10 mouse cellular contexts compared by ENCODE assay signal in genomic region chr5:104432886-104433285, GRCm38 (mm10). TPM values are rescaled to one million over a fixed set of nuclear protein-coding genes. Genes with fewer than 3 reads are reported as not detected.
DNase-seq lines count a peak whose midpoint lies in the region; ATAC-seq and TF ChIP-seq lines count a peak whose summit lies in the region.
"Had no signal": no experiment of that assay in that cellular context is flagged by ENCODE, and none has a peak within 500 bp of the region (broad histone marks: within the 10 kb centered on the region; RNA-seq: fewer than 3 reads in every experiment).

No protein-coding gene starts in this region.

- no peaks in the 10 kb centered on the region; the same call in 1 of the 2 replicates for H3K4me1 ChIP-seq in cerebellum, adult 2 months (ENCODE audit: control insufficient read depth, insufficient read depth, low read length)
- no peaks in the 10 kb centered on the region for H3K4me1 ChIP-seq in heart, postnatal 0 days (ENCODE audit: control insufficient read depth, insufficient read depth)
- no peaks in the 10 kb centered on the region for H3K4me1 ChIP-seq in lung, postnatal 0 days (ENCODE audit: insufficient read depth, low read depth, low read length)
- H3K4me1 ChIP-seq: liver, embryonic 15.5 days had no signal

- no peaks in the 10 kb centered on the region for H3K36me3 ChIP-seq in heart, postnatal 0 days (replicated peaks; ENCODE audit: control insufficient read depth, insufficient read depth, low read length)
- no peaks in the 10 kb centered on the region for H3K36me3 ChIP-seq in lung, postnatal 0 days (ENCODE audit: insufficient read depth, low read length)
- H3K36me3 ChIP-seq: liver, embryonic 15.5 days had no signal

- no peaks in the 10 kb centered on the region for H3K27me3 ChIP-seq in cerebellum, adult 2 months (ENCODE audit: control insufficient read depth, insufficient read depth, low read length)
- H3K27me3 ChIP-seq in heart, postnatal 0 days (ENCODE audit: control insufficient read depth, insufficient read depth, low read length): no peaks in the 10 kb centered on the region
- H3K27me3 ChIP-seq in lung, postnatal 0 days (replicated peaks; ENCODE audit: insufficient read depth, low read length): no peaks in the 10 kb centered on the region
- H3K27me3 ChIP-seq: liver, embryonic 15.5 days had no signal

- no peak overlapping the region for H3K9ac ChIP-seq in heart, postnatal 0 days (replicated peaks; ENCODE audit: low read depth, low read length)
- no peak overlapping the region for H3K9ac ChIP-seq in lung, postnatal 0 days (replicated peaks; ENCODE audit: low read depth)
- H3K9ac ChIP-seq: liver, embryonic 15.5 days had no signal

- DNase-seq in cerebellum, postnatal 10 days: peak; percentile 50 to 53
- DNase-seq in cerebellum, adult 2 months: no peak
- peak; percentile 7 for DNase-seq in ovary, postnatal 14 days (ENCODE audit: low spot score)
- no peak for DNase-seq in ovary, postnatal 10 days (ENCODE audit: low spot score)
- DNase-seq in heart, postnatal 0 days (ENCODE audit: low spot score): peak; percentile 22
- peak; percentile 36 for DNase-seq in lung, postnatal 0 days (ENCODE audit: low spot score)
- no peak for DNase-seq in thymus, postnatal 36 days
- no peak for DNase-seq in liver

- no peak for TF ChIP-seq EP300 in heart, postnatal 0 days (IDR thresholded peaks at IDR 0.05; ENCODE audit: low read depth)
- no peak for TF ChIP-seq EP300 in lung, postnatal 0 days (IDR thresholded peaks at IDR 0.05)

- peak overlapping the region; percentile 16; the same call in 1 of the 2 replicates for H3K4me2 ChIP-seq in heart, postnatal 0 days (ENCODE audit: low read depth, low read length)
- H3K4me2 ChIP-seq in lung, postnatal 0 days (replicated peaks; ENCODE audit: low read depth, low read length): no peak overlapping the region
- H3K4me2 ChIP-seq: liver, embryonic 15.5 days had no signal

- WGBS in cerebellum, adult 2 months: 46% methylated on average over 12 of the region's 12 CpGs
- 27% methylated on average over 12 of the region's 12 CpGs for WGBS in heart, postnatal 0 days
- 31% methylated on average over 12 of the region's 12 CpGs for WGBS in lung, postnatal 0 days

- TF ChIP-seq POLR2A in cerebellum, adult 2 months (IDR thresholded peaks at IDR 0.05; ENCODE audit: borderline replicate concordance, insufficient read depth, low read length): no peak

- H3K27ac ChIP-seq in cerebellum, adult 2 months (ENCODE audit: insufficient read depth, low read length): no peak overlapping the region
- no peak overlapping the region for H3K27ac ChIP-seq in heart, postnatal 0 days (ENCODE audit: low read depth)
- H3K27ac ChIP-seq in lung, postnatal 0 days (ENCODE audit: low read length): no peak overlapping the region
- H3K27ac ChIP-seq: liver, embryonic 15.5 days had no signal

- TF ChIP-seq CTCF in cerebellum, adult 2 months (IDR thresholded peaks at IDR 0.05; ENCODE audit: borderline replicate concordance, insufficient read depth, low read depth, low read length): no peak
- TF ChIP-seq CTCF in heart, postnatal 0 days (IDR thresholded peaks at IDR 0.05; ENCODE audit: low read depth): peak; percentile 48
- TF ChIP-seq CTCF in lung, postnatal 0 days (IDR thresholded peaks at IDR 0.05): peak; percentile 57

- no peak; the same call in 1 of the 2 replicates for ATAC-seq in heart, postnatal 0 days (ENCODE audit: insufficient read depth, low read depth)
- no peak for ATAC-seq in lung, postnatal 0 days

- H3K4me3 ChIP-seq in cerebellum, adult 2 months (replicated peaks; ENCODE audit: insufficient read depth, low read depth, low read length): no peak overlapping the region
- no peak overlapping the region for H3K4me3 ChIP-seq in heart, postnatal 0 days (ENCODE audit: low read depth, low read length)
- H3K4me3 ChIP-seq in lung, postnatal 0 days (ENCODE audit: low read depth, low read length): no peak overlapping the region
- H3K4me3 ChIP-seq: erythroblast, embryonic 14.5 days; liver, embryonic 15.5 days had no signal

- no peaks in the 10 kb centered on the region for H3K9me3 ChIP-seq in heart, postnatal 0 days (replicated peaks; ENCODE audit: control insufficient read depth, low read length)
- no peaks in the 10 kb centered on the region for H3K9me3 ChIP-seq in lung, postnatal 0 days (ENCODE audit: low read length)
- H3K9me3 ChIP-seq: liver, embryonic 15.5 days had no signal

RNA-seq across cellular contexts. Expression of gene Spp1, which starts 2.0 kb away (rescaled TPM):
- polyA plus RNA-seq in cerebellum, adult 2 months (2012; rRNA removed): 121 and 154 TPM in 2 replicates
- total RNA-seq in heart, postnatal 0 days (2014; rRNA removed; ENCODE audit: low replicate concordance): 0.53 and 3.4 TPM in 2 replicates
- 11.2 and 34.8 TPM in 2 replicates for polyA plus RNA-seq in heart, postnatal 0 days (2015; fragmentation: Nextera tagmentation; extraction: Ambion mirVana)
- 74.4 and 87.1 TPM in 2 replicates for polyA plus RNA-seq in lung, postnatal 0 days (2015; fragmentation: Nextera tagmentation; extraction: Ambion mirVana)
- polyA plus RNA-seq: erythroblast, embryonic 14.5 days had no signal

RNA-seq across cellular contexts. Expression of gene Pkd2, which starts 26.4 kb away (rescaled TPM):
- 34.8 and 37.1 TPM in 2 replicates for polyA plus RNA-seq in cerebellum, adult 2 months (2012; rRNA removed)
- total RNA-seq in heart, postnatal 0 days (2014; rRNA removed; ENCODE audit: low replicate concordance): 15.4 and 29.4 TPM in 2 replicates
- polyA plus RNA-seq in heart, postnatal 0 days (2015; fragmentation: Nextera tagmentation; extraction: Ambion mirVana): 4.5 and 4.7 TPM in 2 replicates
- polyA plus RNA-seq in lung, postnatal 0 days (2015; fragmentation: Nextera tagmentation; extraction: Ambion mirVana): 11.0 and 13.5 TPM in 2 replicates
- polyA plus RNA-seq: erythroblast, embryonic 14.5 days had no signal

Comparison
In these comparisons a context has a peak if more than half of its experiments do, and no peak if none do; other contexts are left out.
1. DNase-seq: peak in cerebellum, postnatal 10 days (2 of 2), ovary, postnatal 14 days (single experiment), heart, postnatal 0 days (single experiment) and lung, postnatal 0 days (single experiment); none in cerebellum, adult 2 months (0 of 2), ovary, postnatal 10 days (single experiment), thymus, postnatal 36 days (0 of 2) and liver (single experiment).